Mouse (Mus musculus): ENCODE results near the gene Slc38a2. TPM values are rescaled to one million over a fixed set of nuclear protein-coding genes. Genes with fewer than 3 reads are reported as not detected.

Slc38a2 gene
- total RNA-seq, 4 experiments from 2014 or later: 132 to 148 (median 137) TPM

GRCm38 (mm10) chr15:96660590-96661141 is 38.9 kb downstream of the Slc38a2 start:
- no peak for DNase-seq

DNA sequence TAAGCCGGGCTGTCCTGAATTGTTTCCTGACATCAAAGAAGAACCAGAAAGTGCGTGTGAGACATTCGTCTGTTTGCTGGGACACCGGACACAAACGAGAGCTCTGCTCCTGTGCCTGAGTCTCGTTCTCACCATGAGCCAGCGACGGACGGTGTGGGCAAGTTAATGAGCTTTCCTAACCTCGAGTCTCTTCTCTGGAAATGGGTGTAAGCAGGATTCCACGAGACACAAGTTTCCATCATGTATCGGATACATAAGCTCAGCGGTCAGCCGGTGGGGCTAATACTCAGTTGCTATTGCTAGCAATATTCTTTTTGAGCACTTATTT is 41.3 kb downstream of the Slc38a2 start:
- DNase-seq: no peak

GRCm38 (mm10) chr15:96657576-96658274 is 41.8 kb downstream of the Slc38a2 start:
- no peak for DNase-seq

GRCm38 (mm10) chr15:96655514-96655913 is 44.0 kb downstream of the Slc38a2 start:
- DNase-seq: no peak

DNA sequence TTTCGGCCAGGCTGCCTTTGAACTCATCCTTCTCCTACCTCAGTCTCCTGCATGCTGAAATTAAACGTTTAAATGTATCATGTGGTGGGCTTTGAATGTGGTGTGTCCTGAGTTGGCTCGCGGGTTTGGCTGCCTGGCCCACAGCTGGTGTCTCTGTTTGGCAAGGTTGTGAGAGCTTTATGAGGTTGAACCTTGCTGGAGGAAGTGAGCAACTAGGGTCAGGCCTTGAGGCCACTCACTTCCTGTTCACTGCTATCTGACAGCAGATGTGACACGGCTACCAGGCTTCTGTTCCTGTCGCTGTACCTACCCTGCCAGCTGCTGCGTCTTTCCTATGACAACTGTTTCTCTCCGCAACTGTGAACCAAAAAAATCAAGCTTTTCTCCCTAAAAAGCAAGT is 44.8 kb downstream of the Slc38a2 start:
- DNase-seq: no peak

- no peak for DNase-seq
These were observed 46.5 kb downstream of the Slc38a2 start for GRCm38 (mm10) chr15:96653011-96653410.

DNA sequence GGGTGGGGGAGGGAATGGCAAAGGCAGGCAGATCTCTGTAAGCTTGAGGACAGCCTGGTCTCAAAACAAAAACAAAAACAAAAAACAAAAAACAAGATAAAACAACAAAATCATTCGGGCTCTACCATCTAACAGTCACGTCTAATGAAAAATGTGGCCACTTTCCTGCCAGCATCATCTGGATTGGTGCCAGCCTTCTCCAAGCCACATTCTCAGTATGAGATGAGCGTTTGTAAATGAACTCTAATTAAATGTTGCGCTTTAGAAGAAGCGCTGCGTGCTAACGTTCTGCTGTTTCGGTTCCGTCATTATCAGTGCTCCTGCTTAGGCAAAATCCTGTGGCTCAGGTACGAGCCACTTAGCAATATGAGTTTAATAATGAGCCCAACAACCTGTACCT is 47.0 kb downstream of the Slc38a2 start:
- DNase-seq: no peak

GRCm38 (mm10) chr15:96647376-96647775 is 52.2 kb downstream of the Slc38a2 start:
- no peak for DNase-seq

DNA sequence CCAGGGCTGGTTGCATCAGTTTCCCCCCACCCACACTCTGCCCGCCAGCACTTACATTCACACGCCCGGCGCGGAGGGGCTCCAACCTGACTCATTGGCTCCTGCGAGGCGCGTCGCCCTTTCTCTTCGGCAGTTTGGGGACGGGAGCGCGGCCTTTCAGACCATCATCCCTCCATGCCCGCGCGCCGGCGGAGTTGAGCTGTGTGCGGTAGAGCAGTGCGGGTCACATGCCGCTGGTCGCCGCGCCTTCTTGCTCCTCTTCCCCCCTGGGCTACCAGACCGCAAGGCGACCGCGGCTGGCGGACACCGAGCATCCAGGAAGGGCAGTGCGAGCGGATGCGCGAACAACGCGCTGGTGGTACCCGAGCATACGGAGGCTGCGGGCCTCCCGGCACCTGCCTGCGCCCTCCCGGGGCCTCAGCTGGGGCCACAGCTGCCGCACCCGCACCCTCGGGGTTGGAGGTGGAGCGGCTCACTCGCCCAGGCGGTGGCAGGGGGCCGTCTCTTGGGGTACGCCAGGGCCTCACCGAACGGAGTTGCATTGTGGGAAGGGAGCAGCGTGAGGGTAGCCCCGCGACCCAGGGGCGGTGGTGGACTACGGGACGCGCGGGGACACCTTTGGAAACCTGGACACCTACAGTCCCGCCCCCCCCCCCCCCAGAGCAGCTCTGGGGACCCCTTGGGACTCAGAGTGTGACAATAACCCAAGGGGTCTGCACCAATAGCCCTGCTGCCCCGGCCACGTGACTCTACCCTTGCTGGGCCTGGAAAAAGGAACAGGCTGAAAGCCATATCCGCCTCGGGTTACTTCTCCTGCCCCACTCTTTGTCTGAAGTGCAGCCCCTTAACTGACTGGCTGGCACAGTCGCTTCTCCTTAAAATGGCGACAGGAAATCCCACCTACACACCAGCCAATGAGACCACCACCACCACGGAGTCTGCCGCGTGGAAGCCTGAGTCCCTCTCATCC is 56.8 kb downstream of the Slc38a2 start, which contains the start of gene Slc38a1:
Slc38a1 (minus strand) TSS at position 478 of the 970 bp plus-strand sequence.
- no peak for DNase-seq

DNA sequence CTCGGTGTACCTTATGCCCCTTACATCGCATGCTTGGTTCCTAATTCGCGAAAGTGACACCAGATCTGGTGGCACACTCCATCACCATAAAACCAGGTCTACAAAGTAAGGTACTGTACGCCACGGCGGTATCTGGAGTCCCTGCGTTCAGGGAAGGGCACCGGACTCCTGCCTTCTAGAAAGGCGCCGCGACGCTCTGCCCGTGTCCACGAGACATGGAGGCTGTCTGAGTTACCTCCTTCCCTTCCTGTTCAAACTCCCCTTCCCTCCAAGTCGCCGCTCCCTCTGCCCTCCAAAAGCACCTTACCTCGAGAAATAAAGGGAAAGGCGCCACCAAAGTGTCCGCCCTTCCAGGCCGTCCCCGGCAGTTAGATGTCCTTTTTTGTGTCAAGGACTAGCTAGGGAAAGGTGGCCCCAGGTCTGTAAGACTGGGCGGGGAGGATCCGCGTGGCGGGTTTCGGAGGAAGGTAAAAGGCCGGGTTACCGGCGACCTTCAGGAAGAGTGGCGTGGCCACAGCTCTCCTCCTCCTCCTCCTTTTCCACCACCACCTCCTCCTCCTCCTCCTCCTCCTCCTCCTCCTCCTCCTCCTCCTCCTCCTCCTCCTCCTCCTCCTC is 57.6 kb downstream of the Slc38a2 start:
- no peak for DNase-seq

DNA sequence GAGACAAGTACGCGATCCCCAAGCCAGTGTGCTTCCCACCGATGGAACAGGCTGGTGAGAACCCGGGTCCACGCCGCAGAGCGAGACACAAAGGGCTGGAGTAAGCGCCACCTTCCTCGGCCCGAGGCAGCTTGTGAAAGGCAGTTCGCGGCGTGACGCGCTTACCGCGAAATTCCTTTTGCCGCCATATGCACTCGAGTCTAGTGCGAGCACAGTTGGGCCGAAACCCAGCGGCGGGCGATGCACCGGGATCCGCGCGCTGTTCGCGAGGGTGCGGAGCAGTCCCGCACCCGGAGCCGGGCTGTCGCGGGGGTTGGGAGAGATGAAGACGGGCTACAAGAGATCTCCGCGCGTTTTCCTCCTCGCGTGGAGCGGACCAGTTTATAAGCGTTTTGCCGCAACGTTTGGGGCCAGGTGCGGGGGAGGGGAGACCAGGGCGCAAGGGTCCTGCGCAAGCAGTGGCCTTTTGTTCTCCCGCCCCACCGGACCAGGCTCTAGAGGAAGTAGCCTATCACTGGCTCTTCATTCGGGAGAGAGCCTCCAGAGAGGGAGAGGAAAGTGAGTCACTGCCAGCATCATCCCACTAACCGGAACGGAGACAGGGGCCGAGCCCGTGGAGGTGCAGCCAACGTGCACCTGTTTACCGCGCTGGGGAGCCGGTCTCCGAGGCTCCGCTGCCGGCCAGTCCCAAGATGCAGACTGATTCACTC is 58.3 kb downstream of the Slc38a2 start:
- peak; percentile 48 for DNase-seq

DNA sequence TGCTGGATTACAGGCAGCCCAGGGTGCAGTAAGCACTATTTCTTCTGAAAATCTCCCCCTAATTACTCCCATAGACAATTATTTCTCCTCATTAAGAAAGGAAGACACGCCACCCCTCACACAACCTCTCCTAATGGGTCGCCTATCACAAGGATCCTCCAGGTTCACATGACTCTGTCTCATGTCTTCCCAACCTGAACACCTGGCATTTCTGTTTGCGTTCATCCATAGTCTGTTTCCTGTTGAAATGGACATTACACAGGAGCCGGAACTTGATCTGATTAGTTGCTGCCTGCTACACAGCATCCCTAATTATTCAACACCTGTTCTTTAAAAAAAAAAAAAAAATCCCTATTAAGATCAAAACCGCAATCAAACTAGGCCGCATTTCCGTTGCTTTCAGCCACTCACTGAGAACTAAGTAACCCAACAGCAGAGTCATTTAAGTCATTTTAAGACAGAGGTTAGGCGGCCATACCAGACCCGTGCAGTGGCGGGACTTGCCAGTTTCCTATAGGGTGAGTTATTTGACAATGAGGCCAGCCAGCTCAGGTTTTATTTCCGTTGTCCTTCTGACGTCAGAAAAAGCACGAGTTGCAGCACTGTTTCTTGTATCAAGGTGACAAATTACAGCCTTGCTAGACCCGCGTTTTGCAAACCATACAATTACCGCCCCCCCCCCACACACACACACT is 59.1 kb downstream of the Slc38a2 start:
- DNase-seq: no peak

GRCm38 (mm10) chr15:96639630-96640029 is 59.9 kb downstream of the Slc38a2 start:
- DNase-seq: no peak

GRCm38 (mm10) chr15:96638656-96639055 is 60.9 kb downstream of the Slc38a2 start:
- DNase-seq: no peak

- DNase-seq: no peak
These were observed 61.4 kb downstream of the Slc38a2 start for GRCm38 (mm10) chr15:96638173-96638572.

Other genes starting within 250 kb of the Slc38a2 start
- 10 to 100 TPM; 74.8 to 92.4 (median 80.0) TPM for gene Scaf11, start 238.9 kb downstream of the Slc38a2 start, total RNA-seq (2022)
- gene Slc38a1, start 56.8 kb downstream of the Slc38a2 start, total RNA-seq (2022): 10 to 100 TPM; 23.1 to 32.4 (median 27.6) TPM

All from adrenal gland, adult 8-10 months (tissue).